Mouse (Mus musculus): ENCODE measurements around the gene Olfr315. TPM values are rescaled to one million over a fixed set of nuclear protein-coding genes. Genes with fewer than 3 reads are reported as not detected.

The Olfr315 gene
- polyA plus RNA-seq, 1 experiment from 2014 or later: not detected

DNA sequence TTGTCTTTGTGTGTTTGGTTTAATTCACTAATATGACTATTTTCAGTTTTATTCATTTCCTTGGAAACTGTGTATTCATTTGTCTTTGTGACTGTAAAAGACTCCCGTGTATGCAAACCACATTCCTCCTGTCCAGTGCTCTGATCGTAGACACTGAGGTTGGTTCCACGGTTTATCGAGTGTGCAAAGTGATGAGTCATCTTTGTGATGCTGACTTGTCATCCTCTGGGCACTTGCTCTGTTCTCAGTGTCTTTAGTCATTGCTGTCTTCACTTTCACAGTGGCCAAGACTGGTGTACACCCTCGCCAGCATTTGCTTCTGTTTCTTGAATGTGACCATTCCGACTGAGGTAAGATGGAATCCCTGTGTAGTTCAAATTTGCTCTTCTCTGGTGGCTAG is 17.7 kb downstream of the Olfr315 start:
- ATAC-seq (replicated peaks; ENCODE audit: low FRiP score, low read depth): no peak
- H3K4me2 ChIP-seq (ENCODE audit: low read length): no peak overlapping the region
- WGBS: 68% methylated on average over 6 of the region's 6 CpGs

DNA sequence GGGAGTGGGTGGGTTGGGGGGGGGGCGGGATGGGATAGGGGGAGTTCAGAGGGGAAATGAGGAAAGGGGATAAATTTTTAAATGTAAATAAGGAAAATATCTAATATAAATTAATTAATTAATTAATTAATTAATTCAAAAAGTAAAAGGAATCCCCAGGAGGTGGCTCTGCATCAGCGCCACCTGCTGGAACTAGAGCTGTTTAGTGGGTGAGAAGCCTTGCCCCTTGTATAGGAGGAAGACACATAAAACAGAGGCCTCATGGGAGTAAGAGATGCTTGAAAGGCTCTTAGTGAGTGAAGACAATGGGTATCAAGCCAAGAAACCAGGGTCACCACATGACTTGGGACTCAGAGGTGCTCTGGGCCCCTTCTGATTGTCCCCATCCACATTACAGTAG is 22.9 kb downstream of the Olfr315 start:
- Histone ChIP-seq H3K36me3 (ENCODE audit: insufficient read depth, low read length) (no peaks in the 10 kb centered on the region), H3K9ac (ENCODE audit: low read depth, low read length) (no peak overlapping the region), H3K9me3 (replicated peaks; ENCODE audit: low read length) (no peaks in the 10 kb centered on the region), H3K27ac (no peak overlapping the region), H3K4me3 (replicated peaks; ENCODE audit: low read depth, low read length) (no peak overlapping the region), H3K4me1 (replicated peaks; ENCODE audit: insufficient read depth, low read length) (no peaks in the 10 kb centered on the region), H3K4me2 (ENCODE audit: low read length) (no peak overlapping the region), H3K27me3 (ENCODE audit: insufficient read depth, low read length) (no peaks in the 10 kb centered on the region)
- ATAC-seq (replicated peaks; ENCODE audit: low FRiP score, low read depth) (no peak), DNase-seq (ENCODE audit: low spot score) (no peak)
- TF ChIP-seq CTCF (IDR thresholded peaks at IDR 0.05; ENCODE audit: low read depth): no peak
- 87% methylated on average over 2 of the region's 2 CpGs for WGBS

More for the DNA sequence above, 17.7 kb downstream of the Olfr315 start:
- Histone ChIP-seq H3K4me3 (replicated peaks; ENCODE audit: low read depth, low read length) (no peak overlapping the region), H3K9me3 (replicated peaks; ENCODE audit: low read length) (no peaks in the 10 kb centered on the region), H3K27ac (no peak overlapping the region), H3K9ac (ENCODE audit: low read depth, low read length) (no peak overlapping the region), H3K4me1 (replicated peaks; ENCODE audit: insufficient read depth, low read length) (no peaks in the 10 kb centered on the region), H3K36me3 (ENCODE audit: insufficient read depth, low read length) (no peaks in the 10 kb centered on the region), H3K27me3 (ENCODE audit: insufficient read depth, low read length) (no peaks in the 10 kb centered on the region)
- no peak for TF ChIP-seq CTCF (IDR thresholded peaks at IDR 0.05; ENCODE audit: low read depth)
- DNase-seq (ENCODE audit: low spot score): no peak

DNA sequence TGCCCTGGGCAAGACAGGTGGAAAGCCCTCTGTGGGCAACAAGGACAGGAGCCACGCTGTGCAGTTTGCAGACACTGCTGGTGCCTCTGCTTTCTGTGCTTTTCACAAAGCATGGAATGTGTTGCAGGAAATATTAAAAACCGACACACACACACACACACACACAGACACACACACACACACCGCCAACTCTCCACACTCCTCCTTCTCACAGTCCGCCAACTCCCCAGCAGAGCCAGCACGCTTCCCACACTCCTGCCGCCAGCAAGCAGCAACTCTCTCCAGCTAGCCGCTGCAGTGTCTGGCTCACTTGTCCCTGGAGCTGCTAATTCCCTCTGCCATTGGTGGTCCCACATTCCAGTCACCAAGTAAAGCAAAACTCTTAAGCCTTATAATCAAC is 23.9 kb downstream of the Olfr315 start:
- H3K4me2 ChIP-seq (ENCODE audit: low read length): no peak overlapping the region
- H3K9ac ChIP-seq (ENCODE audit: low read depth, low read length): no peak overlapping the region
- H3K27ac ChIP-seq: no peak overlapping the region
- ATAC-seq (replicated peaks; ENCODE audit: low FRiP score, low read depth) (no peak), DNase-seq (ENCODE audit: low spot score) (no peak)
- no peaks in the 10 kb centered on the region for H3K27me3 ChIP-seq (ENCODE audit: insufficient read depth, low read length)
- no peaks in the 10 kb centered on the region for H3K36me3 ChIP-seq (ENCODE audit: insufficient read depth, low read length)
- no peaks in the 10 kb centered on the region for H3K4me1 ChIP-seq (replicated peaks; ENCODE audit: insufficient read depth, low read length)
- no peaks in the 10 kb centered on the region for H3K9me3 ChIP-seq (replicated peaks; ENCODE audit: low read length)
- no peak for TF ChIP-seq CTCF (IDR thresholded peaks at IDR 0.05; ENCODE audit: low read depth)
- no peak overlapping the region for H3K4me3 ChIP-seq (replicated peaks; ENCODE audit: low read depth, low read length)
- WGBS: 79% methylated on average over 7 of the region's 7 CpGs

DNA sequence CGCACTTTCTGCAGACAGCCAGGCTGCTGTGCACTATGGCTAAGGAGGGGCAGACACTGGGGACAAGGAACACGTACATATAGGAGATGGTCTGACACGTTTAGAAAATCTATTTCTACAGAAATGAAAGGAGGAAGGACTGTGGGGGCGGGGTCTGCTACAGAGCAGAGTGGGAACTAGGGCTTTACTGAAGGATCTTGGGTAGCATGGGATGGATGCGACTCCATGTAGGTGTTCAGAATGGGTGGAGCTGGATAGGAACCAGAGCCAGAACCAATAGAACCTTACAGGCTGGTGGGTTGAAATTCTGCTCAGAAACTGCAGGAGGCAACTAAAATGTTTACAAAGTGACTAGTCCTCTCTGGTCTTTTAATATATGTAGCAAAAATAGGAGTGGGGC is 26.8 kb downstream of the Olfr315 start:
- Histone ChIP-seq H3K36me3 (ENCODE audit: insufficient read depth, low read length) (no peaks in the 10 kb centered on the region), H3K9me3 (replicated peaks; ENCODE audit: low read length) (no peaks in the 10 kb centered on the region), H3K4me3 (replicated peaks; ENCODE audit: low read depth, low read length) (no peak overlapping the region), H3K4me2 (ENCODE audit: low read length) (no peak overlapping the region), H3K9ac (ENCODE audit: low read depth, low read length) (no peak overlapping the region), H3K27ac (no peak overlapping the region), H3K27me3 (ENCODE audit: insufficient read depth, low read length) (no peaks in the 10 kb centered on the region), H3K4me1 (replicated peaks; ENCODE audit: insufficient read depth, low read length) (no peaks in the 10 kb centered on the region)
- no peak for ATAC-seq (replicated peaks; ENCODE audit: low FRiP score, low read depth)
- WGBS: 76% methylated on average over 5 of the region's 5 CpGs
- TF ChIP-seq CTCF (IDR thresholded peaks at IDR 0.05; ENCODE audit: low read depth): no peak
- no peak for DNase-seq (ENCODE audit: low spot score)

DNA sequence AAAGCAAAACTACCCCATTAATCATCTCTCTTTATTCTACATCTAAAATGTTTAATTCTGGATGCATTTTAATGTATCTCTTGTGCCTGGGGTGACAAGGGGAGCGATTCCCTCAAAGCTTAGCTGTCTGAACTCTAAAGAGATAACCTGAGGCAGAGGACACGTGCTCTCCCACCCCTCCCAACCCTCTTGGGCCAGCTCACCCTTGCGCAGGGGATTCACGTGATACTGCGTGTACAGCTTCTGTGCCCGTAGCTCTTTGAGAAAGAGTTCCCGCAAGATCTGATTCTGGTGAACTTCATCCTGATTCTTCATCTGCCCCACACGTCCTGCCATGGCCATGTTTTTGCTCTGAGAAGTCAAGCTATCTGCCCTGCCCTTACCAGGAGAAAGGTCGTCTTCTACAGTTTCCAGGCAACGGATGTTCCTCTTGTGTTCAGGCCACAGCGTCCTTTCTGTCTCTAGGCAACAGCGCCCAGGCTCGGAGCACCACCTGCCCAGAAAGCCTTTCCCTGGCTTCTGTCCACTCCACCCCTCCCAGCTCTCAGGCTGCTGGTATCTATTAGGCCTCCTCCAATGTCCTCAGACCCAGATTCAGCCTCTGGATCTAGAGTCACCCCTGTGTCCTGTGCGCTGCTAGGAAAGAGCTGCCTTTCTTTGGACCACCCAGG is 28.7 kb downstream of the Olfr315 start, which contains the start of gene Fam183b:
Gene Fam183b (minus strand): TSS at position 403 of the 671 bp plus-strand sequence.
- peak; percentile 5 for DNase-seq (ENCODE audit: low spot score)
- H3K27ac ChIP-seq: no peak within 1 kb of the TSS
- H3K9me3 ChIP-seq (replicated peaks; ENCODE audit: low read length): no peaks in the 10 kb centered on the region
- no peaks in the 10 kb centered on the region for H3K4me1 ChIP-seq (replicated peaks; ENCODE audit: insufficient read depth, low read length)
- ATAC-seq (replicated peaks; ENCODE audit: low FRiP score, low read depth): no peak
- TF ChIP-seq CTCF (IDR thresholded peaks at IDR 0.05; ENCODE audit: low read depth): no peak
- no peaks in the 10 kb centered on the region for H3K36me3 ChIP-seq (ENCODE audit: insufficient read depth, low read length)
- 35% methylated on average over 14 of the region's 14 CpGs for WGBS
- H3K4me3 ChIP-seq (replicated peaks; ENCODE audit: low read depth, low read length): no peak within 1 kb of the TSS
- no peak within 1 kb of the TSS for H3K9ac ChIP-seq (ENCODE audit: low read depth, low read length)
- no peaks in the 10 kb centered on the region for H3K27me3 ChIP-seq (ENCODE audit: insufficient read depth, low read length)
- no peak within 1 kb of the TSS for H3K4me2 ChIP-seq (ENCODE audit: low read length)

DNA sequence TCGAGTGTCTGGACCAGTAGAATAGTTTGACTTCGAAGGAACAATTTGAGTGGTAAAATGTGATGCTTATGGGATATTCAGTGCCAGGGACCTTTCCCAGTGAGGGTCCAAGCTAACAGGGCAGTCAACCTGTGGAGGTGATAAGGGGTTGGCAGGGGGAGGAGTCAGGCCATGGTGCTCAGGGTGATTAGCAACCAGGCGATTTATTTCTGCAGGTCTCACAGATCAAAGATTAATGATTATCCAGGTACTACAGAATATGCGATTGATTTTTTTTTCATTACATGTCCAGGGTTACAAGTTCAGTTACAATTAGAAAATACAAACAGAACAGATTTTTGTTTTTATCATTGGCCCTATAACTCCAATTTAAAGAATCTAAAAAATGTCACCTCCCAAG is 30.9 kb downstream of the Olfr315 start:
- Histone ChIP-seq H3K4me1 (replicated peaks; ENCODE audit: insufficient read depth, low read length) (no peaks in the 10 kb centered on the region), H3K4me2 (ENCODE audit: low read length) (no peak overlapping the region), H3K36me3 (ENCODE audit: insufficient read depth, low read length) (no peaks in the 10 kb centered on the region), H3K9me3 (replicated peaks; ENCODE audit: low read length) (no peaks in the 10 kb centered on the region), H3K27ac (no peak overlapping the region), H3K9ac (ENCODE audit: low read depth, low read length) (no peak overlapping the region), H3K27me3 (ENCODE audit: insufficient read depth, low read length) (no peaks in the 10 kb centered on the region), H3K4me3 (replicated peaks; ENCODE audit: low read depth, low read length) (no peak overlapping the region)
- TF ChIP-seq CTCF (IDR thresholded peaks at IDR 0.05; ENCODE audit: low read depth): no peak
- WGBS: 60% methylated on average over 4 of the region's 4 CpGs
- ATAC-seq (replicated peaks; ENCODE audit: low FRiP score, low read depth): no peak
- no peak for DNase-seq (ENCODE audit: low spot score)

DNA sequence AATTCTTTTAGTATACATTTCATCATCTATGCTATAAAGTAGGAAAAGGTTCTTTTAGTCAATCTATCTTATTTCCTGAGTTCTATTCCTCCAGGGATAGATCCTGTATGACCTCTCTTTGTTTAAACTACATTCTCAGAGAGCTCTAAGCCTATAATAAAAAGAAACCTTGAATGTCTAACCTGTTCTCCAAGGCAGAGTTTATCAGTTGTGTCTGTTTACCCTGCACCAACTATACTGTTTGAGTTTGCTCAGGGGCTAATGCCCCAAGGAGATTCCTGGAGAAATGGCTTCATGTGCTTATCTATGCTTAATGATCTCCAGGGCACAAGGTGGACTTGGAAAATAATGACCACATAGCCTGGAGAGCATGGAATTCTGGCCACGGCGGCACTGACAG is 31.4 kb downstream of the Olfr315 start:
- Histone ChIP-seq H3K4me2 (ENCODE audit: low read length) (no peak overlapping the region), H3K27me3 (ENCODE audit: insufficient read depth, low read length) (no peaks in the 10 kb centered on the region), H3K36me3 (ENCODE audit: insufficient read depth, low read length) (no peaks in the 10 kb centered on the region), H3K4me3 (replicated peaks; ENCODE audit: low read depth, low read length) (no peak overlapping the region), H3K27ac (no peak overlapping the region), H3K9ac (ENCODE audit: low read depth, low read length) (no peak overlapping the region), H3K4me1 (replicated peaks; ENCODE audit: insufficient read depth, low read length) (no peaks in the 10 kb centered on the region), H3K9me3 (replicated peaks; ENCODE audit: low read length) (no peaks in the 10 kb centered on the region)
- DNase-seq (ENCODE audit: low spot score) (no peak), ATAC-seq (replicated peaks; ENCODE audit: low FRiP score, low read depth) (no peak)
- 51% methylated on average over 2 of the region's 2 CpGs for WGBS
- no peak for TF ChIP-seq CTCF (IDR thresholded peaks at IDR 0.05; ENCODE audit: low read depth)

Measured in kidney, postnatal 0 days (tissue).